Mouse (Mus musculus) C2C12 (cell line): ENCODE measurements around the gene Pcmtd2.

Experiments
- CEBPB ChIP-seq: IDR thresholded peaks from one replicate; pipeline ENCODE4 v1.6.1; 2011; ENCODE audit warnings: low read depth, mild to moderate bottlenecking, control low read depth, moderate library complexity
- CTCF ChIP-seq: IDR thresholded peaks from one replicate; pipeline ENCODE4 v1.5.1; 2011; ENCODE audit not compliant: control insufficient read depth, insufficient read depth, insufficient read length
- MAX ChIP-seq: IDR thresholded peaks from one replicate; pipeline ENCODE4 v1.6.1; 2011; ENCODE audit warnings: mild to moderate bottlenecking, control low read depth

GRCm38 (mm10) chr2:181829032-181829650, 8.5 kb upstream of the Pcmtd2 start:
- no peak for TF ChIP-seq MAX
- no peak for TF ChIP-seq CTCF
- TF ChIP-seq CEBPB, result no peak
